Mouse (Mus musculus) kidney, postnatal 0 days (tissue): ENCODE data around the gene Dnah2. TPM values are rescaled to one million over a fixed set of nuclear protein-coding genes. Genes with fewer than 3 reads are reported as not detected.
A peak's percentile ranks its signal among the peaks of the same experiment; 100 is the strongest.

Experiments used
- ATAC-seq: fragments of 200-750 bp; cut with Nextera tagmentation; replicated peaks from 2 replicates; pipeline ENCODE4 v1.8.0; 2017; ENCODE audit warnings: low read depth, moderate number of reproducible peaks, moderate TSS enrichment, moderate library complexity; ENCODE audit not compliant: low FRiP score
- DNase-seq: peaks from one replicate; pipeline ENCODE4 v3.0.0-alpha.2; 2016; ENCODE audit warnings: low spot score
- H3K27ac ChIP-seq: fragments of 300-500 bp; sonication (generic); 2 replicates; pipeline ENCODE4 v1.5.1; 2014; ENCODE audit warnings: mild to moderate bottlenecking
- H3K27me3 ChIP-seq: fragments of 300-500 bp; sonication (generic); 2 replicates; pipeline ENCODE4 v1.6.1; 2014; ENCODE audit warnings: low read length, mixed read lengths; ENCODE audit not compliant: insufficient read depth
- H3K36me3 ChIP-seq: fragments of 300-500 bp; sonication (generic); 2 replicates; pipeline ENCODE4 v1.6.1; 2014; ENCODE audit warnings: low read length, mixed read lengths; ENCODE audit not compliant: insufficient read depth
- H3K4me1 ChIP-seq: fragments of 300-500 bp; sonication (generic); replicated peaks from 2 replicates; pipeline ENCODE4 v1.6.1; 2014; ENCODE audit warnings: antibody characterized with exemption, low read length, mixed read lengths; ENCODE audit not compliant: insufficient read depth
- H3K4me2 ChIP-seq: fragments of 300-500 bp; sonication (generic); 2 replicates; pipeline ENCODE4 v1.6.1; 2014; ENCODE audit warnings: mild to moderate bottlenecking, low read length, moderate library complexity, mixed read lengths
- H3K4me3 ChIP-seq: fragments of 300-500 bp; sonication (generic); replicated peaks from 2 replicates; pipeline ENCODE4 v1.5.1; 2014; ENCODE audit warnings: low read depth, low read length
- H3K9ac ChIP-seq: fragments of 300-500 bp; sonication (generic); 2 replicates; pipeline ENCODE4 v1.6.1; 2014; ENCODE audit warnings: low read depth, low read length
- H3K9me3 ChIP-seq: fragments of 300-500 bp; sonication (generic); replicated peaks from 2 replicates; pipeline ENCODE4 v1.6.1; 2016; ENCODE audit warnings: low read length, inconsistent platforms, mixed read lengths
- CTCF ChIP-seq: IDR thresholded peaks from 2 replicates; pipeline ENCODE4 v1.5.1; 2016; ENCODE audit warnings: antibody characterized with exemption, low read depth, mild to moderate bottlenecking, moderate library complexity
- WGBS: fragments of 180-500 bp; shearing (Covaris S2); extraction: QIAGEN DNeasy Blood & Tissue Kit; methylation state at CpG from one replicate; pipeline ENCODE4 v1.1.7; 2014; 5-methylcytosine and 5-hydroxymethylcytosine counted together
- polyA plus RNA-seq: library from polyadenylated mRNA; unstranded; fragments of >200 nt; fragmentation: Nextera tagmentation; extraction: Ambion mirVana; gene quantifications from 2 replicates; pipeline ENCODE4 v1.2.1, GENCODE M21; 2015

Dnah2 gene
- polyA plus RNA-seq, 1 experiment from 2014 or later = 0.32 TPM

DNA sequence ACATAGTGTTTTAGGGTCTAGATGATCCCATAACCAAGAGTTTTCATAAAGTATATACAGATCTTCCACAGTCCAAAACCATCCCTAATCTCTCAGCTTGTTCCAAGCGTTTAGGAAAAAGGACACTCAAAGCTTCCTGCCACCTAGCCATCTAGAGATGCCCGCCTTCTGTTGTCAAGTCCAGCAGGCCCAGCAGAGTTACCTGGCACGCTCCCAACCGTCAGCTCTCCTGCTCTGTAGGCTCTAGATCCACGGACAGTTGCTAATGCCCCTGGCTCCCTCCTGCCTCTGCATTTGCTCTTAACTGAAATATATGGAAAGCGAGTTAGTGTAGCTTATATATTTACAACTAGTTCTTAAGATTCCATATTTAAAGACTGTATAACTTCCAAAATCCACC lies 167.6 kb downstream of the Dnah2 start:
- no peak for TF ChIP-seq CTCF
- DNase-seq (no peak), ATAC-seq (no peak)
- H3K9me3 ChIP-seq = no peaks in the 10 kb centered on the region
- no peak overlapping the region for H3K4me3 ChIP-seq
- H3K4me1 ChIP-seq = no peaks in the 10 kb centered on the region
- 0 out of 2 replicates have a peak, but pooled peaks cover 3% of the 10 kb centered on the region for H3K36me3 ChIP-seq
- no peaks in the 10 kb centered on the region for H3K27me3 ChIP-seq
- WGBS = 77% methylated on average over 6 of the region's 6 CpGs
- no peak overlapping the region for H3K9ac ChIP-seq
- no peak overlapping the region for H3K27ac ChIP-seq
- no peak overlapping the region for H3K4me2 ChIP-seq

DNA sequence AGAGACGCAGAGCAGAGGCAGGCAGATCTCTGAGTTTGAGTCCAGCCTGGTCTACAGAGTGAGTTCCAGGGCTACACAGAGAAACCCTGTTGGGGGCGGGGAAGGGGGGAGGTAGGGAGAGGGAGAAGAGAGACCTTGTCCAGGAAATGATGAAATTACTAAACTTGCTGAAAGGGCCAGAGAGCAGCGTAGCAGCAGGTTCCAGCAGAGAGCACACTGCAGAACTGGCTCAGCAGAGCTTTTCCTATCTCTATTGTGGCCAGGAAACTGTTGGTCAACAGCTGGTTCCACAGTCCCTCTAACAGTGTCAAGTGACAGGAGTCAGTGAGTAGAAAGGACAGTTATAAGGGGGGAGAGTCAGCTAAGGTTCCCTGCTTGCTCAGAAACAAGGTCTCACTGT lies 169.3 kb downstream of the Dnah2 start:
- no peaks in the 10 kb centered on the region for H3K9me3 ChIP-seq
- H3K9ac ChIP-seq = no peak overlapping the region
- 0 out of 2 replicates have a peak, but pooled peaks cover 4% of the 10 kb centered on the region for H3K36me3 ChIP-seq
- no peak overlapping the region for H3K27ac ChIP-seq
- TF ChIP-seq CTCF = no peak
- DNase-seq = no peak
- no peak for ATAC-seq
- no peaks in the 10 kb centered on the region for H3K27me3 ChIP-seq
- no peak overlapping the region for H3K4me3 ChIP-seq
- H3K4me1 ChIP-seq = no peaks in the 10 kb centered on the region
- WGBS = 84% methylated on average over 3 of the region's 3 CpGs
- H3K4me2 ChIP-seq = no peak overlapping the region

GRCm38 (mm10) chr11:69377766-69378165 lies 171.1 kb downstream of the Dnah2 start:
- Histone ChIP-seq H3K9me3 (no peaks in the 10 kb centered on the region), H3K27ac (0 out of 2 replicates have a peak overlapping the region, but pooled peaks have one; percentile 32), H3K4me3 (no peak overlapping the region), H3K9ac (no peak overlapping the region), H3K27me3 (no peaks in the 10 kb centered on the region), H3K36me3 (peaks cover 15% of the 10 kb centered on the region; the same call in 1 of the 2 replicates), H3K4me2 (no peak overlapping the region), H3K4me1 (no peaks in the 10 kb centered on the region)
- WGBS = 76% methylated on average over 3 of the region's 3 CpGs
- DNase-seq = no peak
- ATAC-seq = peak; percentile 89
- TF ChIP-seq CTCF = no peak

GRCm38 (mm10) chr11:69375646-69376045 lies 173.3 kb downstream of the Dnah2 start:
- no peak for TF ChIP-seq CTCF
- no peaks in the 10 kb centered on the region for H3K27me3 ChIP-seq
- H3K36me3 ChIP-seq = peaks cover 15% of the 10 kb centered on the region; the same call in 1 of the 2 replicates
- no peak for ATAC-seq
- H3K9ac ChIP-seq = no peak overlapping the region
- no peak overlapping the region for H3K4me2 ChIP-seq
- no peak overlapping the region for H3K4me3 ChIP-seq
- H3K27ac ChIP-seq = no peak overlapping the region
- H3K9me3 ChIP-seq = no peaks in the 10 kb centered on the region
- 89% methylated on average over 4 of the region's 4 CpGs for WGBS
- H3K4me1 ChIP-seq = peaks cover 15% of the 10 kb centered on the region
- DNase-seq = no peak

DNA sequence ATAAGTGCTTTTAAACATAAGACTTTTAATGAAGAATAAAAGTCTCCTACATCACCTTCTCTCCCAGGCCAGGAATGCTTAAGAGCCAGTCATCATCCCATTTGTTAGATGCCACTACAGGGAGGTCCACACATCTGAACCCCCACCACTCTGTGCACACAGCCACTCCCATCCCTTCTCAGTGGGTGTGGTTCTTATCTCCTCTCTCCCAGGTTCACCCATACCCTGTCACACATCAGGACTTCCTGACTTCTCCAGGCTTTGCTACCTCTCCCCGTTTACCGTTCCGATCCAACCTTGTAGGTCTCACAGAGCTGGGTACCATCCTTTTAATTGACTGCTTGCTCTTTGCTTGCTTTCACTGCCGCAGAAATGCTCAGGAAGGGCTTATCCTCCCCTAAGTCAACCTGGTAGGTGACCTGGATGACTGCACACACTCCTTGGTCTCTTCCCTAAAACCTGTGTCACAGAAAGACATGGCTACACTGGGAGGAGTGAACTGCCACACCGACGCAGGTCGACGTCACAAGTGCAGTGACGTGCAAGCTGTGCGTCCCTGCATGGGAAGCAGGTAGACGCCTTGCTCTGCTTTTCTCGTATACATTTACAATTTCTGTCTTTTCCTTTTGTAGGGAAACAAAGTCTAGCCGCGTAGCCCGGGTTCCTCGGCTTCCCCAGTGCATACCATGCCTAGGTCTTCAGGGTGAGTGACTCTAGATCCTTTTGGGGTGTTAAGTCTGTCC lies 175.5 kb downstream of the Dnah2 start:
- ATAC-seq (no peak), DNase-seq (no peak)
- TF ChIP-seq CTCF = no peak

GRCm38 (mm10) chr11:69372780-69373170 lies 176.1 kb downstream of the Dnah2 start:
- H3K27ac ChIP-seq = peak overlapping the region; percentile 60; the same call in 1 of the 2 replicates
- no peak overlapping the region for H3K9ac ChIP-seq
- no peak for ATAC-seq
- peaks cover 15% of the 10 kb centered on the region; the same call in 1 of the 2 replicates for H3K36me3 ChIP-seq
- no peak for DNase-seq
- peak; percentile 67 for TF ChIP-seq CTCF
- no peaks in the 10 kb centered on the region for H3K27me3 ChIP-seq
- H3K4me1 ChIP-seq = peaks cover 15% of the 10 kb centered on the region
- H3K4me3 ChIP-seq = no peak overlapping the region
- H3K9me3 ChIP-seq = no peaks in the 10 kb centered on the region
- whole genome bisulfite sequencing = 60% methylated on average over 3 of the region's 3 CpGs
- no peak overlapping the region; the same call in 1 of the 2 replicates for H3K4me2 ChIP-seq

More for the DNA sequence above, 175.5 kb downstream of the Dnah2 start:
- Histone ChIP-seq H3K4me2 (no peak overlapping the region), H3K27me3 (no peaks in the 10 kb centered on the region), H3K9me3 (no peaks in the 10 kb centered on the region), H3K9ac (no peak overlapping the region), H3K36me3 (peaks cover 15% of the 10 kb centered on the region; the same call in 1 of the 2 replicates), H3K4me1 (peaks cover 15% of the 10 kb centered on the region), H3K27ac (no peak overlapping the region), H3K4me3 (no peak overlapping the region)
- 87% methylated on average over 16 of the region's 16 CpGs for WGBS
